Mouse (Mus musculus): ENCODE data around the gene Elmsan1.

Elmsan1 gene

GRCm38 (mm10) chr12:84176126-84176769, 42.4 kb downstream of the Elmsan1 start:
- DNase-seq (ENCODE audit: inconsistent age in 2 of 2, low spot score in 1 of 2) = peak; percentile 61 to 74

- DNase-seq (ENCODE audit: inconsistent age in 2 of 2, low spot score in 1 of 2) = peak; percentile 94 to 97
Observed at GRCm38 (mm10) chr12:84175659-84176061, 43.0 kb downstream of the Elmsan1 start.

- peak in 1 of 2 experiments; percentile 91 for DNase-seq (ENCODE audit: inconsistent age in 2 of 2, low spot score in 1 of 2)
Observed at GRCm38 (mm10) chr12:84174871-84175270, 43.8 kb downstream of the Elmsan1 start.

- DNase-seq (ENCODE audit: inconsistent age in 2 of 2, low spot score in 1 of 2) = peak; percentile 80 to 89
Observed at GRCm38 (mm10) chr12:84174190-84174811, 44.4 kb downstream of the Elmsan1 start.

GRCm38 (mm10) chr12:84173309-84173915, 45.3 kb downstream of the Elmsan1 start:
- DNase-seq (ENCODE audit: inconsistent age in 2 of 2, low spot score in 1 of 2) = no peak

- DNase-seq (ENCODE audit: inconsistent age in 2 of 2, low spot score in 1 of 2) = peak in 1 of 2 experiments; percentile 28
Observed at GRCm38 (mm10) chr12:84172862-84173261, 45.8 kb downstream of the Elmsan1 start.

GRCm38 (mm10) chr12:84172216-84172615, 46.5 kb downstream of the Elmsan1 start:
- DNase-seq (ENCODE audit: inconsistent age in 2 of 2, low spot score in 1 of 2) = no peak

- no peak for DNase-seq (ENCODE audit: inconsistent age in 2 of 2, low spot score in 1 of 2)
Observed at GRCm38 (mm10) chr12:84170610-84171009, 48.1 kb downstream of the Elmsan1 start.

GRCm38 (mm10) chr12:84165631-84166373, 52.9 kb downstream of the Elmsan1 start:
- DNase-seq (ENCODE audit: inconsistent age in 2 of 2, low spot score in 1 of 2) = no peak

- DNase-seq (ENCODE audit: inconsistent age in 2 of 2, low spot score in 1 of 2) = no peak
Observed at GRCm38 (mm10) chr12:84163586-84164110, 55.0 kb downstream of the Elmsan1 start.

- DNase-seq (ENCODE audit: inconsistent age in 2 of 2, low spot score in 1 of 2) = peak; percentile 42 to 73
Observed at GRCm38 (mm10) chr12:84163133-84163532, 55.5 kb downstream of the Elmsan1 start.

- peak; percentile 25 to 71 for DNase-seq (ENCODE audit: inconsistent age in 2 of 2, low spot score in 1 of 2)
Observed at GRCm38 (mm10) chr12:84161616-84162433, 56.9 kb downstream of the Elmsan1 start.

GRCm38 (mm10) chr12:84161116-84161515, 57.6 kb downstream of the Elmsan1 start:
- DNase-seq (ENCODE audit: inconsistent age in 2 of 2, low spot score in 1 of 2) = peak in 1 of 2 experiments; percentile 21

- DNase-seq (ENCODE audit: inconsistent age in 2 of 2, low spot score in 1 of 2) = peak; percentile 51 to 65
Observed at GRCm38 (mm10) chr12:84160491-84160890, 58.2 kb downstream of the Elmsan1 start.

- DNase-seq (ENCODE audit: inconsistent age in 2 of 2, low spot score in 1 of 2) = no peak
Observed at GRCm38 (mm10) chr12:84158156-84158555, 60.5 kb downstream of the Elmsan1 start.

GRCm38 (mm10) chr12:84156210-84156609, 62.5 kb downstream of the Elmsan1 start:
- DNase-seq (ENCODE audit: inconsistent age in 2 of 2, low spot score in 1 of 2) = no peak

- no peak for DNase-seq (ENCODE audit: inconsistent age in 2 of 2, low spot score in 1 of 2)
Observed at GRCm38 (mm10) chr12:84155523-84155871, 63.2 kb downstream of the Elmsan1 start.

- DNase-seq (ENCODE audit: inconsistent age in 2 of 2, low spot score in 1 of 2) = peak; percentile 52 to 78
Observed at GRCm38 (mm10) chr12:84154786-84155522, 63.7 kb downstream of the Elmsan1 start.

- DNase-seq (ENCODE audit: inconsistent age in 2 of 2, low spot score in 1 of 2) = no peak
Observed at GRCm38 (mm10) chr12:84153414-84153813, 65.3 kb downstream of the Elmsan1 start.

All from adrenal gland, adult (tissue).